Mouse (Mus musculus): ENCODE data around the gene N4bp2.
"Not testable (repeated sequence)": the region's sequence is repeated elsewhere in the genome, so short reads cannot be mapped to it uniquely, and the experiment has no call there.

N4bp2 gene

GRCm38 (mm10) chr5:65763088-65763915 lies at the start of gene N4bp2:
Gene N4bp2, plus strand, starts transcription at chr5:65763521.
- H3K27me3 ChIP-seq (ENCODE audit: control insufficient read depth, insufficient read depth, low read length, poor library complexity, severe bottlenecking): no peaks in the 10 kb centered on the region

GRCm38 (mm10) chr5:65715084-65715483 lies 48.2 kb upstream of the N4bp2 start:
- Histone ChIP-seq H3K36me3 (ENCODE audit: control insufficient read depth, insufficient read depth, low read length, poor library complexity, severe bottlenecking) (no peaks in the 10 kb centered on the region), H3K27me3 (ENCODE audit: control insufficient read depth, insufficient read depth, low read length, poor library complexity, severe bottlenecking) (no peaks in the 10 kb centered on the region)
- no peak for DNase-seq (ENCODE audit: low read depth, low spot score)

More at GRCm38 (mm10) chr5:65763088-65763915, at the start of gene N4bp2:
- DNase-seq (ENCODE audit: low read depth, low spot score): peak; percentile 74
- H3K36me3 ChIP-seq (ENCODE audit: control insufficient read depth, insufficient read depth, low read length, poor library complexity, severe bottlenecking): no peaks in the 10 kb centered on the region

- H3K27me3 ChIP-seq (ENCODE audit: control insufficient read depth, insufficient read depth, low read length, poor library complexity, severe bottlenecking): no peaks in the 10 kb centered on the region
- no peak for DNase-seq (ENCODE audit: low read depth, low spot score)
- no peaks in the 10 kb centered on the region for H3K36me3 ChIP-seq (ENCODE audit: control insufficient read depth, insufficient read depth, low read length, poor library complexity, severe bottlenecking)
These were observed 46.0 kb upstream of the N4bp2 start for GRCm38 (mm10) chr5:65717063-65717902.

GRCm38 (mm10) chr5:65717903-65718211 lies 45.5 kb upstream of the N4bp2 start:
- not testable (repeated sequence) for H3K27me3 ChIP-seq (ENCODE audit: control insufficient read depth, insufficient read depth, low read length, poor library complexity, severe bottlenecking); DNase-seq (ENCODE audit: low read depth, low spot score); H3K36me3 ChIP-seq (ENCODE audit: control insufficient read depth, insufficient read depth, low read length, poor library complexity, severe bottlenecking)

- Histone ChIP-seq H3K27me3 (ENCODE audit: control insufficient read depth, insufficient read depth, low read length, poor library complexity, severe bottlenecking) (no peaks in the 10 kb centered on the region), H3K36me3 (ENCODE audit: control insufficient read depth, insufficient read depth, low read length, poor library complexity, severe bottlenecking) (no peaks in the 10 kb centered on the region)
- DNase-seq (ENCODE audit: low read depth, low spot score): no peak
These were observed 45.0 kb upstream of the N4bp2 start for GRCm38 (mm10) chr5:65718368-65718767.

GRCm38 (mm10) chr5:65724311-65725054 lies 38.8 kb upstream of the N4bp2 start:
- H3K36me3 ChIP-seq (ENCODE audit: control insufficient read depth, insufficient read depth, low read length, poor library complexity, severe bottlenecking): no peaks in the 10 kb centered on the region
- peak; percentile 95 for DNase-seq (ENCODE audit: low read depth, low spot score)
- H3K27me3 ChIP-seq (ENCODE audit: control insufficient read depth, insufficient read depth, low read length, poor library complexity, severe bottlenecking): no peaks in the 10 kb centered on the region

GRCm38 (mm10) chr5:65731173-65732007 lies 31.9 kb upstream of the N4bp2 start:
- Histone ChIP-seq H3K27me3 (ENCODE audit: control insufficient read depth, insufficient read depth, low read length, poor library complexity, severe bottlenecking) (no peaks in the 10 kb centered on the region), H3K36me3 (ENCODE audit: control insufficient read depth, insufficient read depth, low read length, poor library complexity, severe bottlenecking) (no peaks in the 10 kb centered on the region)
- DNase-seq (ENCODE audit: low read depth, low spot score): no peak

GRCm38 (mm10) chr5:65735601-65736000 lies 27.7 kb upstream of the N4bp2 start:
- H3K27me3 ChIP-seq (ENCODE audit: control insufficient read depth, insufficient read depth, low read length, poor library complexity, severe bottlenecking): no peaks in the 10 kb centered on the region
- no peak for DNase-seq (ENCODE audit: low read depth, low spot score)

GRCm38 (mm10) chr5:65739366-65739765 lies 24.0 kb upstream of the N4bp2 start:
- Histone ChIP-seq H3K27me3 (ENCODE audit: control insufficient read depth, insufficient read depth, low read length, poor library complexity, severe bottlenecking) (no peaks in the 10 kb centered on the region), H3K36me3 (ENCODE audit: control insufficient read depth, insufficient read depth, low read length, poor library complexity, severe bottlenecking) (no peaks in the 10 kb centered on the region)
- DNase-seq (ENCODE audit: low read depth, low spot score): no peak

More at GRCm38 (mm10) chr5:65735601-65736000, 27.7 kb upstream of the N4bp2 start:
- H3K36me3 ChIP-seq (ENCODE audit: control insufficient read depth, insufficient read depth, low read length, poor library complexity, severe bottlenecking): no peaks in the 10 kb centered on the region

GRCm38 (mm10) chr5:65746908-65747307 lies 16.4 kb upstream of the N4bp2 start:
- H3K27me3 ChIP-seq (ENCODE audit: control insufficient read depth, insufficient read depth, low read length, poor library complexity, severe bottlenecking): no peaks in the 10 kb centered on the region
- DNase-seq (ENCODE audit: low read depth, low spot score): no peak
- no peaks in the 10 kb centered on the region for H3K36me3 ChIP-seq (ENCODE audit: control insufficient read depth, insufficient read depth, low read length, poor library complexity, severe bottlenecking)

- H3K36me3 ChIP-seq (ENCODE audit: control insufficient read depth, insufficient read depth, low read length, poor library complexity, severe bottlenecking): no peaks in the 10 kb centered on the region
- no peaks in the 10 kb centered on the region for H3K27me3 ChIP-seq (ENCODE audit: control insufficient read depth, insufficient read depth, low read length, poor library complexity, severe bottlenecking)
- DNase-seq (ENCODE audit: low read depth, low spot score): no peak
These were observed 14.9 kb upstream of the N4bp2 start for GRCm38 (mm10) chr5:65748386-65748785.

- Histone ChIP-seq H3K27me3 (ENCODE audit: control insufficient read depth, insufficient read depth, low read length, poor library complexity, severe bottlenecking) (no peaks in the 10 kb centered on the region), H3K36me3 (ENCODE audit: control insufficient read depth, insufficient read depth, low read length, poor library complexity, severe bottlenecking) (no peaks in the 10 kb centered on the region)
- peak; percentile 16 for DNase-seq (ENCODE audit: low read depth, low spot score)
These were observed 14.4 kb upstream of the N4bp2 start for GRCm38 (mm10) chr5:65748880-65749279.

GRCm38 (mm10) chr5:65752021-65752420 lies 11.3 kb upstream of the N4bp2 start:
- Histone ChIP-seq H3K36me3 (ENCODE audit: control insufficient read depth, insufficient read depth, low read length, poor library complexity, severe bottlenecking) (no peaks in the 10 kb centered on the region), H3K27me3 (ENCODE audit: control insufficient read depth, insufficient read depth, low read length, poor library complexity, severe bottlenecking) (no peaks in the 10 kb centered on the region)
- DNase-seq (ENCODE audit: low read depth, low spot score): no peak

- H3K36me3 ChIP-seq (ENCODE audit: control insufficient read depth, insufficient read depth, low read length, poor library complexity, severe bottlenecking): no peaks in the 10 kb centered on the region
- DNase-seq (ENCODE audit: low read depth, low spot score): no peak
- H3K27me3 ChIP-seq (ENCODE audit: control insufficient read depth, insufficient read depth, low read length, poor library complexity, severe bottlenecking): no peaks in the 10 kb centered on the region
These were observed 7.5 kb upstream of the N4bp2 start for GRCm38 (mm10) chr5:65755859-65756258.
